Mouse (Mus musculus) embryonic fibroblast, embryonic 13.5 days (primary cell): ENCODE measurements at regions not wholly inside any gene's neighbourhood (a gene's known extent, or its start where the extent isn't known, plus 50 kb on each side); places are given as distances from the start of the nearest gene placed in this dataset.

Experiments
- CTCF ChIP-seq: IDR thresholded peaks from 2 replicates; pipeline ENCODE4 v1.5.1; 2011; ENCODE audit warnings: mild to moderate bottlenecking, control low read depth, low read length, moderate library complexity, borderline replicate concordance; ENCODE audit not compliant: insufficient read depth
- POLR2A ChIP-seq: IDR thresholded peaks from 2 replicates; pipeline ENCODE4 v1.6.1; 2011; ENCODE audit warnings: low read depth, mild to moderate bottlenecking, control low read depth, low read length, moderate library complexity

DNA sequence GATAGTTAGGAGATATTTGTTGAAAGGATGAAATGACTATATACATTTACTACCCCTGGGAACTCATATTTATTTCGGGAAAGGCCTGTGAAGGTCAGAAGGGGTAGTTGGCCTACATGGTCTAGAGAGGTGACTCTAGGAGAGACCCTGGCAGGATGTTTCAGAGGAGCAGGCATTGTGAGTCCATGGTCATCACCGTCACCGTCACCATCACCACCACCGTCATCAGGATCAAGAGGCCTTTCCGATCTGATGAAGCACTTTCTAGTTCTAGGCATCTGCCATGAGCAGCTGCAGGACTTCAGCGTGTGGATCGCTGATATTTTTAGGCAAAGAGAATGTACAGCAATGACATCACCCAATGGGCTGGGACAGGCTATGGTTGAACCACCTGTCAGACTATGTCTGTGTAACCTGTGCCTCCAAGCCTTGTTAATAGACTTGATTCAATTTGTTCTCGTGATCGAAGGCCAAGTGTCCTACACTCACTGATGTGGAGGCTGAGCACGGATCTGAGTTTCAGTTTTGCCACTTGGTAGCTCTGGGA lies 50.4 kb upstream of the Neo1 start:
- no peak for TF ChIP-seq CTCF
- no peak for TF ChIP-seq POLR2A
